Mouse (Mus musculus) cortical plate, adult 2 months (tissue): ENCODE data around the gene Caskin1.

ENCODE experiments used
- CTCF ChIP-seq: fragments of 200-500 bp; IDR thresholded peaks from 2 replicates; pipeline ENCODE4 v1.5.1; 2011; ENCODE audit warnings: mild to moderate bottlenecking, control low read depth, low read length; ENCODE audit not compliant: insufficient read depth; ENCODE audit errors: extremely low read depth
- POLR2A ChIP-seq: fragments of 200-500 bp; IDR thresholded peaks from 2 replicates; pipeline ENCODE4 v1.6.1; 2011; ENCODE audit warnings: mild to moderate bottlenecking, low read length, control low read depth; ENCODE audit not compliant: insufficient read depth; ENCODE audit errors: extremely low read depth

- TF ChIP-seq POLR2A, result peak; percentile 10; the same call in 1 of the 2 replicates
- peak; percentile 18; the same call in 1 of the 2 replicates for TF ChIP-seq CTCF
These were observed 18.1 kb downstream of the Caskin1 start for GRCm38 (mm10) chr17:24506332-24507070.
